Mouse (Mus musculus): ENCODE measurements at regions not wholly inside any gene's neighbourhood (a gene's known extent, or its start where the extent isn't known, plus 50 kb on each side); places are given as distances from the start of the nearest gene placed in this dataset.
A peak's percentile ranks its signal among the peaks of the same experiment; 100 is the strongest.

- no peak for TF ChIP-seq CTCF (IDR thresholded peaks at IDR 0.05; ENCODE audit: low read depth)
- 50% methylated on average over 2 of the region's 2 CpGs for WGBS
- DNase-seq (peak; percentile 48), ATAC-seq (ENCODE audit: insufficient read depth) (no peak)
- Histone ChIP-seq H3K9ac (no peak overlapping the region), H3K4me2 (no peak overlapping the region), H3K4me1 (ENCODE audit: insufficient read depth) (0 out of 2 replicates have a peak, but pooled peaks cover 2% of the 10 kb centered on the region), H3K4me3 (ENCODE audit: low read depth, low read length) (no peak overlapping the region), H3K27me3 (ENCODE audit: insufficient read depth, low read length) (no peaks in the 10 kb centered on the region), H3K9me3 (ENCODE audit: low read depth, low read length) (no peaks in the 10 kb centered on the region), H3K36me3 (ENCODE audit: insufficient read depth) (no peaks in the 10 kb centered on the region), H3K27ac (ENCODE audit: low read depth) (no peak overlapping the region)
These were observed 680.1 kb downstream of the Nova1 start for GRCm38 (mm10) chr12:46138646-46139045.

DNA sequence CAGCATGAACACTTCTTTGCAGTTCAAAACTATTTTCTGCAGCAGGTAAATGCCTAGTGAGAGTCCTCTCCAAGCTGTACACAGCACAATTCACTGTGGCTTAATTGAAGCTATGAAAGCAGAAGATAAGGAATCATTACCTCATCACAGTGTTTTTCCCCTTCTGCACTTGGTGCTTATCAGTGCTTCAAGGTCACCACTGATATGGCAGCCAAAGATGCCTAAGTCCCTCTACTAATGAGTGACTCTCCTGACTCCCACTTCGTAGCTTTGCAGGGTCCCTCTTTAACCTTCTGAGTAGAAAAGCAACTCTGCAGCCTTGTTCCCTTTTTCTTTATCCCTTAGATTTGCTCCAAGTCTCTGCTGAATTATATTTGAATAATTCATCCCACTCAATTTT lies 692.9 kb downstream of the Nova1 start:
- Histone ChIP-seq H3K36me3 (ENCODE audit: insufficient read depth) (no peaks in the 10 kb centered on the region), H3K27me3 (ENCODE audit: insufficient read depth, low read length) (no peaks in the 10 kb centered on the region), H3K4me1 (ENCODE audit: insufficient read depth) (no peaks in the 10 kb centered on the region), H3K9ac (no peak overlapping the region), H3K4me2 (no peak overlapping the region), H3K27ac (ENCODE audit: low read depth) (no peak overlapping the region), H3K9me3 (ENCODE audit: low read depth, low read length) (no peaks in the 10 kb centered on the region), H3K4me3 (ENCODE audit: low read depth, low read length) (no peak overlapping the region)
- no peak for DNase-seq
- 42% methylated on average over 1 of the region's 1 CpGs for WGBS
- TF ChIP-seq CTCF (IDR thresholded peaks at IDR 0.05; ENCODE audit: low read depth) = no peak
- no peak for ATAC-seq (ENCODE audit: insufficient read depth)

DNA sequence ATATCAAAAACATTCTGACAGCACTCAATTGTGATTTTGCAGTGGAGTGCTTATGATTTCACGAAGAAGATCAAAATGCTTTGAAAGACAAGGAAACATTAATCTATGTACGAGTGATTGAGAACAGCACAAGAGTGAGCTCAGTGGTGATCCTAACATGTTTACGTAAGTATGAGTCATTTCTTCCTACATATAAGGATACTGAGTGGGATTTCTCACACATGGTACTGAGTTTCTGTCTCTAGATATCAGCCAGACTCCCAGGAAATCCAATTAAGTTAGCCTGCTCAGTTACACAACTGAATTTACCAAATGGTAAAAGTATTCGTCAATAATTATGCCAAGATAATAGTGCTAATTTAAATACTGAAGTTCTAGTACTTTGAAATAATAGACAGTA lies 707.4 kb downstream of the Nova1 start:
- ATAC-seq (ENCODE audit: insufficient read depth) (no peak), DNase-seq (no peak)
- TF ChIP-seq CTCF (IDR thresholded peaks at IDR 0.05; ENCODE audit: low read depth) = no peak
- WGBS = 74% methylated on average over 4 of the region's 4 CpGs
- Histone ChIP-seq H3K9me3 (ENCODE audit: low read depth, low read length) (no peaks in the 10 kb centered on the region), H3K4me2 (no peak overlapping the region), H3K27me3 (ENCODE audit: insufficient read depth, low read length) (no peaks in the 10 kb centered on the region), H3K36me3 (ENCODE audit: insufficient read depth) (no peaks in the 10 kb centered on the region), H3K4me3 (ENCODE audit: low read depth, low read length) (no peak overlapping the region), H3K4me1 (ENCODE audit: insufficient read depth) (no peaks in the 10 kb centered on the region), H3K9ac (no peak overlapping the region), H3K27ac (ENCODE audit: low read depth) (no peak overlapping the region)

- no peaks in the 10 kb centered on the region for H3K27me3 ChIP-seq (ENCODE audit: insufficient read depth, low read length)
- H3K4me2 ChIP-seq = no peak overlapping the region
- no peak overlapping the region for H3K9ac ChIP-seq
- no peak for TF ChIP-seq CTCF (IDR thresholded peaks at IDR 0.05; ENCODE audit: low read depth)
- no peaks in the 10 kb centered on the region for H3K36me3 ChIP-seq (ENCODE audit: insufficient read depth)
- no peak overlapping the region for H3K27ac ChIP-seq (ENCODE audit: low read depth)
- no peaks in the 10 kb centered on the region for H3K9me3 ChIP-seq (ENCODE audit: low read depth, low read length)
- ATAC-seq (ENCODE audit: insufficient read depth) (no peak), DNase-seq (no peak)
- 82% methylated on average over 2 of the region's 2 CpGs for WGBS
- no peaks in the 10 kb centered on the region for H3K4me1 ChIP-seq (ENCODE audit: insufficient read depth)
- H3K4me3 ChIP-seq (ENCODE audit: low read depth, low read length) = no peak overlapping the region
These were observed 735.4 kb downstream of the Nova1 start for GRCm38 (mm10) chr12:46083356-46083755.

DNA sequence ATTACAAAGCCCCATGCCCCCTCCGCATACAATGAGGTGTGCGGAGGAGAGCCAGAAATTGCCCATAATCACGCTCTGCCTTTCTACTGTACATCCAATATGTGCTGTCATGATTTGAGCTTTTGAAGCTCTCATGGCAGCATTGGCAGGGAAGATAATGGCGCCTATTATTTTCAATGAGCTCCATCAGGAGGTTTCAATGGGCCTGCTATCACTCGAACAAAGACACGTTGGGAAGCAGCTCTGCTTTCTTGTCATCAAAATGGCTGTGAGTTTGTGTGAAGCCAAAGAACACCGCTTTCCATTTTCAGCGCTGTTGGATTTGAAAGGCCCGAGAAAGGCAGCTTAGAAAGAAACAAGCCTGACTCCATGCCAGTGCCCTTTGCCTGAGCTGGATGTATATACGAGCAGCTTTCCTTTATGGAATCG lies 742.9 kb downstream of the Nova1 start:
- Histone ChIP-seq H3K27ac (ENCODE audit: low read depth) (no peak overlapping the region), H3K9me3 (ENCODE audit: low read depth, low read length) (no peaks in the 10 kb centered on the region), H3K4me3 (ENCODE audit: low read depth, low read length) (no peak overlapping the region), H3K9ac (no peak overlapping the region), H3K4me1 (ENCODE audit: insufficient read depth) (no peaks in the 10 kb centered on the region), H3K4me2 (no peak overlapping the region), H3K36me3 (ENCODE audit: insufficient read depth) (no peaks in the 10 kb centered on the region), H3K27me3 (ENCODE audit: insufficient read depth, low read length) (no peaks in the 10 kb centered on the region)
- DNase-seq = no peak
- no peak for TF ChIP-seq CTCF (IDR thresholded peaks at IDR 0.05; ENCODE audit: low read depth)
- 91% methylated on average over 11 of the region's 11 CpGs for WGBS
- no peak for ATAC-seq (ENCODE audit: insufficient read depth)

DNA sequence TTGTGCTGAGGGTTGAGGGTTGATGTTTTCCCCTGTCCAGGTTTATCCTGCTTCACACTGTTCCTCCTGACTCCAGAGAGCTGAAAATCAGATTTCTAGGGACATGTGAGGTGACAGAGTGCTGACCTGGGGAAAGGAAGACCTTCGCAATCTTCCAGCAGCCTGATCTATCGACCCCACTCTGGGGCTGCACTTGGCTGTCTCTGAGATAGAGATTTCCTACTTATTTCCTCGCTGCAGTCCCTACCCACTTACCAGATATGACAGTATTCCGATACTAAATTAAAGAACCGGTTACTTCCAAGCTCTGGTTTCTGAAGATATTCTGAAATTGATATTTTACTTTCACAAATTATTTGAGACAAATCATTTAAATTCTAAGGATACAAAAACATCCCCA lies 743.4 kb downstream of the Nova1 start:
- no peak overlapping the region for H3K4me3 ChIP-seq (ENCODE audit: low read depth, low read length)
- TF ChIP-seq CTCF (IDR thresholded peaks at IDR 0.05; ENCODE audit: low read depth) = no peak
- DNase-seq (no peak), ATAC-seq (ENCODE audit: insufficient read depth) (no peak)
- H3K9me3 ChIP-seq (ENCODE audit: low read depth, low read length) = no peaks in the 10 kb centered on the region
- H3K36me3 ChIP-seq (ENCODE audit: insufficient read depth) = no peaks in the 10 kb centered on the region
- H3K27me3 ChIP-seq (ENCODE audit: insufficient read depth, low read length) = no peaks in the 10 kb centered on the region
- H3K27ac ChIP-seq (ENCODE audit: low read depth) = no peak overlapping the region
- WGBS = 79% methylated on average over 5 of the region's 5 CpGs
- H3K4me2 ChIP-seq = no peak overlapping the region
- no peak overlapping the region for H3K9ac ChIP-seq
- no peaks in the 10 kb centered on the region for H3K4me1 ChIP-seq (ENCODE audit: insufficient read depth)

DNA sequence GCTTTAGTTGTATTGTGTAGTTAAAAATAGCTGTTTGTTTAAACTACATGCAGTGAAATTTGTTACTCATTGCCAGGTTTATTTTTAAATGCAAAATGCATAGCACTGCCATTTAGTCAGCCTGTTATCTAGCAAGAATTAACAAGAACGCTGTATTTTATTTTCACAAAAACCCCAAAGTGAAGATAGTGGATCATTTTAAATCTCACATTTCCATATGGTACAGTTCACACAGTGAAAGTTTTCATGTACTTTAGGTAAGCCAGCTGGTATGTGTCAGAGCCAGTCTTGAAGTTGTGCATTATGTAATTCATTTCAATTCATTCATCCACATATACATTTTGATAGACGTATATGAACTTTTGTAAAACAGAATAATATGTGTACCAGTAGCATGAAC lies 751.8 kb downstream of the Nova1 start:
- Histone ChIP-seq H3K4me2 (no peak overlapping the region), H3K9ac (no peak overlapping the region), H3K9me3 (ENCODE audit: low read depth, low read length) (no peaks in the 10 kb centered on the region), H3K36me3 (ENCODE audit: insufficient read depth) (no peaks in the 10 kb centered on the region), H3K4me3 (ENCODE audit: low read depth, low read length) (no peak overlapping the region), H3K27me3 (ENCODE audit: insufficient read depth, low read length) (no peaks in the 10 kb centered on the region), H3K4me1 (ENCODE audit: insufficient read depth) (no peaks in the 10 kb centered on the region), H3K27ac (ENCODE audit: low read depth) (no peak overlapping the region)
- ATAC-seq (ENCODE audit: insufficient read depth) (no peak), DNase-seq (no peak)
- no peak for TF ChIP-seq CTCF (IDR thresholded peaks at IDR 0.05; ENCODE audit: low read depth)
- 52% methylated on average over 2 of the region's 2 CpGs for whole genome bisulfite sequencing

GRCm38 (mm10) chr12:46040626-46041025 lies 778.1 kb downstream of the Nova1 start:
- no peak overlapping the region for H3K27ac ChIP-seq (ENCODE audit: low read depth)
- H3K9ac ChIP-seq = no peak overlapping the region
- TF ChIP-seq CTCF (IDR thresholded peaks at IDR 0.05; ENCODE audit: low read depth) = no peak
- ATAC-seq (ENCODE audit: insufficient read depth) (no peak), DNase-seq (no peak)
- H3K9me3 ChIP-seq (ENCODE audit: low read depth, low read length) = no peaks in the 10 kb centered on the region
- H3K4me2 ChIP-seq = no peak overlapping the region
- no peaks in the 10 kb centered on the region for H3K4me1 ChIP-seq (ENCODE audit: insufficient read depth)
- H3K36me3 ChIP-seq (ENCODE audit: insufficient read depth) = no peaks in the 10 kb centered on the region
- H3K4me3 ChIP-seq (ENCODE audit: low read depth, low read length) = no peak overlapping the region
- no peaks in the 10 kb centered on the region for H3K27me3 ChIP-seq (ENCODE audit: insufficient read depth, low read length)

Measured in lung, embryonic 14.5 days (tissue).